Mouse (Mus musculus): Measurements from ENCODE around the gene Tmem212. TPM values are rescaled to one million over a fixed set of nuclear protein-coding genes. Genes with fewer than 3 reads are reported as not detected.

The Tmem212 gene
- polyA plus RNA-seq, 1 experiment from 2014 or later = not detected

GRCm38 (mm10) chr3:27839795-27840194 lies 56.4 kb downstream of the Tmem212 start:
- Histone ChIP-seq H3K4me1 (ENCODE audit: control insufficient read depth, insufficient read depth, low read length) (no peaks in the 10 kb centered on the region), H3K27me3 (ENCODE audit: control insufficient read depth, insufficient read depth, low read length) (no peaks in the 10 kb centered on the region), H3K4me3 (ENCODE audit: low read depth, low read length) (no peak overlapping the region), H3K36me3 (ENCODE audit: control insufficient read depth, insufficient read depth, low read length) (no peaks in the 10 kb centered on the region), H3K9ac (ENCODE audit: low read length) (no peak overlapping the region), H3K4me2 (ENCODE audit: low read depth) (no peak overlapping the region), H3K27ac (ENCODE audit: low read depth, low read length) (no peak overlapping the region), H3K9me3 (ENCODE audit: control insufficient read depth, low read length) (no peaks in the 10 kb centered on the region)
- ATAC-seq (ENCODE audit: insufficient read depth, low FRiP score, low TSS enrichment) = no peak
- no peak for DNase-seq (ENCODE audit: low spot score)
- WGBS = 76% methylated on average over 3 of the region's 3 CpGs

- no peak overlapping the region for H3K4me3 ChIP-seq (ENCODE audit: low read depth, low read length)
- ATAC-seq (ENCODE audit: insufficient read depth, low FRiP score, low TSS enrichment) (no peak), DNase-seq (ENCODE audit: low spot score) (no peak)
- H3K4me1 ChIP-seq (ENCODE audit: control insufficient read depth, insufficient read depth, low read length) = no peaks in the 10 kb centered on the region
- no peak overlapping the region for H3K4me2 ChIP-seq (ENCODE audit: low read depth)
- H3K9me3 ChIP-seq (ENCODE audit: control insufficient read depth, low read length) = no peaks in the 10 kb centered on the region
- no peaks in the 10 kb centered on the region for H3K27me3 ChIP-seq (ENCODE audit: control insufficient read depth, insufficient read depth, low read length)
- H3K27ac ChIP-seq (ENCODE audit: low read depth, low read length) = no peak overlapping the region
- H3K36me3 ChIP-seq (ENCODE audit: control insufficient read depth, insufficient read depth, low read length) = no peaks in the 10 kb centered on the region
- H3K9ac ChIP-seq (ENCODE audit: low read length) = no peak overlapping the region
- WGBS = 89% methylated on average over 9 of the region's 9 CpGs
Observed at GRCm38 (mm10) chr3:27839231-27839630, 56.9 kb downstream of the Tmem212 start.

- no peak overlapping the region for H3K27ac ChIP-seq (ENCODE audit: low read depth, low read length)
- no peak for DNase-seq (ENCODE audit: low spot score)
- WGBS = 77% methylated on average over 3 of the region's 3 CpGs
- no peaks in the 10 kb centered on the region for H3K9me3 ChIP-seq (ENCODE audit: control insufficient read depth, low read length)
- H3K4me3 ChIP-seq (ENCODE audit: low read depth, low read length) = no peak overlapping the region
- H3K27me3 ChIP-seq (ENCODE audit: control insufficient read depth, insufficient read depth, low read length) = no peaks in the 10 kb centered on the region
- H3K4me2 ChIP-seq (ENCODE audit: low read depth) = no peak overlapping the region
- no peak overlapping the region for H3K9ac ChIP-seq (ENCODE audit: low read length)
- no peak for ATAC-seq (ENCODE audit: insufficient read depth, low FRiP score, low TSS enrichment)
- no peaks in the 10 kb centered on the region for H3K4me1 ChIP-seq (ENCODE audit: control insufficient read depth, insufficient read depth, low read length)
- no peaks in the 10 kb centered on the region for H3K36me3 ChIP-seq (ENCODE audit: control insufficient read depth, insufficient read depth, low read length)
Observed at GRCm38 (mm10) chr3:27836297-27836696, 59.9 kb downstream of the Tmem212 start.

- Histone ChIP-seq H3K27ac (ENCODE audit: low read depth, low read length) (no peak overlapping the region), H3K27me3 (ENCODE audit: control insufficient read depth, insufficient read depth, low read length) (no peaks in the 10 kb centered on the region), H3K36me3 (ENCODE audit: control insufficient read depth, insufficient read depth, low read length) (no peaks in the 10 kb centered on the region), H3K9ac (ENCODE audit: low read length) (no peak overlapping the region), H3K9me3 (ENCODE audit: control insufficient read depth, low read length) (no peaks in the 10 kb centered on the region), H3K4me1 (ENCODE audit: control insufficient read depth, insufficient read depth, low read length) (no peaks in the 10 kb centered on the region), H3K4me3 (ENCODE audit: low read depth, low read length) (no peak overlapping the region), H3K4me2 (ENCODE audit: low read depth) (no peak overlapping the region)
- 92% methylated on average over 8 of the region's 8 CpGs for WGBS
- DNase-seq (ENCODE audit: low spot score) = no peak
- no peak for ATAC-seq (ENCODE audit: insufficient read depth, low FRiP score, low TSS enrichment)
Observed at GRCm38 (mm10) chr3:27835786-27836185, 60.4 kb downstream of the Tmem212 start.

GRCm38 (mm10) chr3:27828755-27829154 lies 67.4 kb downstream of the Tmem212 start:
- Histone ChIP-seq H3K9ac (ENCODE audit: low read length) (no peak overlapping the region), H3K36me3 (ENCODE audit: control insufficient read depth, insufficient read depth, low read length) (no peaks in the 10 kb centered on the region), H3K27me3 (ENCODE audit: control insufficient read depth, insufficient read depth, low read length) (no peaks in the 10 kb centered on the region)

GRCm38 (mm10) chr3:27827236-27827635 lies 68.9 kb downstream of the Tmem212 start:
- ATAC-seq (ENCODE audit: insufficient read depth, low FRiP score, low TSS enrichment) = no peak
- H3K27me3 ChIP-seq (ENCODE audit: control insufficient read depth, insufficient read depth, low read length) = no peaks in the 10 kb centered on the region
- no peak overlapping the region for H3K27ac ChIP-seq (ENCODE audit: low read depth, low read length)
- H3K4me3 ChIP-seq (ENCODE audit: low read depth, low read length) = no peak overlapping the region
- 77% methylated on average over 3 of the region's 3 CpGs for WGBS
- DNase-seq (ENCODE audit: low spot score) = no peak
- H3K36me3 ChIP-seq (ENCODE audit: control insufficient read depth, insufficient read depth, low read length) = no peaks in the 10 kb centered on the region
- H3K9me3 ChIP-seq (ENCODE audit: control insufficient read depth, low read length) = no peaks in the 10 kb centered on the region
- no peak overlapping the region for H3K9ac ChIP-seq (ENCODE audit: low read length)
- no peaks in the 10 kb centered on the region for H3K4me1 ChIP-seq (ENCODE audit: control insufficient read depth, insufficient read depth, low read length)
- H3K4me2 ChIP-seq (ENCODE audit: low read depth) = no peak overlapping the region

More at GRCm38 (mm10) chr3:27828755-27829154, 67.4 kb downstream of the Tmem212 start:
- ATAC-seq (ENCODE audit: insufficient read depth, low FRiP score, low TSS enrichment) (no peak), DNase-seq (ENCODE audit: low spot score) (no peak)
- Histone ChIP-seq H3K9me3 (ENCODE audit: control insufficient read depth, low read length) (no peaks in the 10 kb centered on the region), H3K4me3 (ENCODE audit: low read depth, low read length) (no peak overlapping the region), H3K4me1 (ENCODE audit: control insufficient read depth, insufficient read depth, low read length) (no peaks in the 10 kb centered on the region), H3K27ac (ENCODE audit: low read depth, low read length) (no peak overlapping the region), H3K4me2 (ENCODE audit: low read depth) (no peak overlapping the region)
- WGBS = 74% methylated on average over 3 of the region's 3 CpGs

- Histone ChIP-seq H3K4me3 (ENCODE audit: low read depth, low read length) (no peak overlapping the region), H3K9me3 (ENCODE audit: control insufficient read depth, low read length) (no peaks in the 10 kb centered on the region), H3K4me1 (ENCODE audit: control insufficient read depth, insufficient read depth, low read length) (no peaks in the 10 kb centered on the region), H3K27ac (ENCODE audit: low read depth, low read length) (no peak overlapping the region), H3K36me3 (ENCODE audit: control insufficient read depth, insufficient read depth, low read length) (no peaks in the 10 kb centered on the region), H3K4me2 (ENCODE audit: low read depth) (no peak overlapping the region), H3K27me3 (ENCODE audit: control insufficient read depth, insufficient read depth, low read length) (no peaks in the 10 kb centered on the region), H3K9ac (ENCODE audit: low read length) (no peak overlapping the region)
- 83% methylated on average over 4 of the region's 4 CpGs for WGBS
- no peak for ATAC-seq (ENCODE audit: insufficient read depth, low FRiP score, low TSS enrichment)
- DNase-seq (ENCODE audit: low spot score) = no peak
Observed at GRCm38 (mm10) chr3:27825985-27826384, 70.2 kb downstream of the Tmem212 start.

Other genes with a start within 250 kb of the Tmem212 start
- 12.9 TPM in 2 replicates for gene Fndc3b, start 185.1 kb downstream of the Tmem212 start, polyA plus RNA-seq (2014; fragmentation: Nextera tagmentation; extraction: Ambion mirVana)
- 2.7 and 4.0 TPM in 2 replicates for gene Pld1, start 42.3 kb upstream of the Tmem212 start, polyA plus RNA-seq (2014; fragmentation: Nextera tagmentation; extraction: Ambion mirVana)

Measured in neural tube, embryonic 11.5 days (tissue).